Mouse (Mus musculus) cerebellum, adult 18-20 months (tissue): ENCODE measurements at regions not wholly inside any gene's neighbourhood (a gene's known extent, or its start where the extent isn't known, plus 50 kb on each side); places are given as distances from the start of the nearest gene placed in this dataset.
A peak's percentile ranks its signal among the peaks of the same experiment; 100 is the strongest.

Experiments
- DNase-seq, 2 experiments: peaks; one replicate each; pipeline ENCODE4 v3.0.0; 2021

DNA sequence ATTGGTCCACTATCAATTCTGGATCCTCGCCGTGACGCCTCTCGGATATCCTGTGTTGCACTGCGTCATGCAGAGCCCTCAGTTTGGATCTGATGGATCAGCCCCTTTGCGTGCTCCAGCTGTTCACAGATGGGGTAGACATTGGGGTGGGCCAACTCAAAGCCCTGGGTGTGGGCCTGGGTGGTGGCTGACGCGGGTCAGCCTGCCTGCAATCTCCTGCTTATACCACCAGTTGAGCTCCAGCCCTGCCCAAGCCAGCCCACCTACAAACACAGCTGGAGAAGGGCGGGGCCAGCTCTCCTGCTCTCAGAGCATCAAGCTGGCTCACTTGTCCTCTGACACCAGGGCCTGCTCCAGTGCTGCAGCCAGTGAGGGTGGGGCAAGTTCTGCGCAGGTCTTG lies 73.1 kb downstream of the Rps15a start:
- DNase-seq: no peak

DNA sequence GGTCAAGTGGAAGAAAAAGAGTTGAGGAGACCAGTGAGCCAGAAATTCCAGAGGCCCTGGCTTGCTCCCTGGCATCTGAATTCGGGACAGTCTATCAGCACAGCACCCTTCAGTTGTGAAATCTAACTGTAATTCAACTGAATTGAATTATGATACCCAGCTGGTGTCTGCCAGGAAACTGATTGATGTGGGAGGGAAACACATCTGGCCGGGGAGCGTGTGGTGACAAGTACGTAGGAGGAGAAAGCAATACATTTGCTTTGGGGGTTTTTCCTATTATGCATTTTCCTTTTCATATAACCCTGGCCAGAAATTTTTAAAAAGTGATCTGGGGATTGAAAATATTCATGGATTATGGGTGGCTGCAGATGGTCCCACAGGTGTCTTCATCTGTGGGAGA lies 76.1 kb downstream of the Rps15a start:
- no peak for DNase-seq

DNA sequence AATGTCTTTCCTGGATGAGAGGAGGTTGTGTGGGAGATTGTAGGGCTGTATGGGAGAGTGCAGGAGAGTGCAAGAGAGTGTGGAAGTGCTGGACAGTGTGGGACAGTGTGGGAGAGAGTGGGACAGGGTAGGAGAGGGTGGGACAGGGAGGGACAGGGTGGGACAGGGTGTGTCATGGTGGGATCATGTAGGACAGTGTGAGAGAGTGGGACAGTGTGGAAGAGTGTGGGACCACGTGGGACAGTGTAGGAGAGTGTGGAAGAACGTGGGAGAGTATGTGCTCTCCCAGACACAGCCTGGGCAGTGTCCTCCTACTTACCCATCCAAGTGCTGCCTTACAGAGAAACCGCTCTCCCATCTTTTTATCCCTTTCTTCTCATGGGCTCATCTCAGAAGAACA lies 78.9 kb downstream of the Rps15a start:
- no peak for DNase-seq

DNA sequence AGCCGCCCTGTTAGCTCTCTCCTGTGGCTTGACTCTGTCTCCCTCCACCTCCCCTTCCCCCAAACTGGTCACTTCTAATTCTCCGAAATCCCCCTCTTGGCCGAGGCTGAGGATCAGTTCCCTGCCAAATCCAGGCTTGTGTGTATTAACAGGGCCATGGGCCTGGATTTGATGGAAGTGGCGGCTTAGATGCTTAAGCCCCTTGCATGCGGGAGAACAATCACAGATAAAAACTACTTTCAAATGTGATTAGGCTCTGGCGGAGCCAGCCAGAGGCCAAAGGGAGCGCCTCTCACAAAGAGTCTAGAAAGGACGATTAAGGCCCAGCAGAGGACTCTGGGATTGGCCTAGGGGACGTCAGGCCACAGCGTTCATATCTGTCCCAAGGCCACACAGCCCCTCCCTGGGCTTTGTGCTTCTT lies 89.9 kb downstream of the Rps15a start:
- no peak for DNase-seq

GRCm38 (mm10) chr7:118004620-118005019 lies 111.4 kb downstream of the Rps15a start:
- no peak for DNase-seq

DNA sequence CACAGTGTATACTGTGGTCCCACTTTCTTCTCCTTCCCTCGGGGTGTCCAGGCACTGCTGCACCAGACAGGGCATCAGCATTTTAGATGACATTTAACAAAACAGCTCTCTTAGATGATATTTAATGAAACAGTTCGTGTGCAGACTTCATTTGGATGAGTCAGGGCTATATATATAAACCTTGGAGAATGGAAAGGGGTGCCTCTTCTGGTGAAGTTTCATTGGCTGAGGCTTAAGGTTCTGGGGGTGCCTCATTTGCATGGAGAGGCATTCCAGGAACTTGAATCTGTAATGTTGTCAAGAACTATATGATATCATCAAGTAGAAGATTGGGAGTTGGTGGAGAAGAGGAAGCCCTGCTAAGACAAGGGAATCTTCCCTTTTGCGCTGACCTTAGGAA lies 114.1 kb downstream of the Rps15a start:
- DNase-seq: no peak

DNA sequence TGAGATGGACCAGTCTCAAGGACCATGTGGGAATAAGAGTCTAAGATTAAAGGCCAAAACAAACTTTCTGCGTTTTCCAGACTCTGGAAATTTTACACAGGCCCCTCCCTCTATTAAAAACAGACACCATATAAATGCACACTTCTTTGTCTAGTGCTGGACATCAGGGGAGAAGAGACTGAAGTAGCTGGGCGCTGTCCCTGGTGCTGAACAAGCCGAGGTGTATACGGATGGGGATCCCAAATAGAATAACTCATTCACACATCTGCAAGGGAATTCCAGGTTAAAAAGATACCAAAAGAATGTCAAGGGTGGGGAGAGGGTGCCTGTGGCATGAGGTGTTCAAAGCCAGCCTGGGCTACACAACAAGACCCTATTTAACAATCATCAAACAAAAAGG lies 114.9 kb downstream of the Rps15a start:
- no peak for DNase-seq

- no peak for DNase-seq
Measured at GRCm38 (mm10) chr7:117982177-117982576, 133.8 kb downstream of the Rps15a start.

DNA sequence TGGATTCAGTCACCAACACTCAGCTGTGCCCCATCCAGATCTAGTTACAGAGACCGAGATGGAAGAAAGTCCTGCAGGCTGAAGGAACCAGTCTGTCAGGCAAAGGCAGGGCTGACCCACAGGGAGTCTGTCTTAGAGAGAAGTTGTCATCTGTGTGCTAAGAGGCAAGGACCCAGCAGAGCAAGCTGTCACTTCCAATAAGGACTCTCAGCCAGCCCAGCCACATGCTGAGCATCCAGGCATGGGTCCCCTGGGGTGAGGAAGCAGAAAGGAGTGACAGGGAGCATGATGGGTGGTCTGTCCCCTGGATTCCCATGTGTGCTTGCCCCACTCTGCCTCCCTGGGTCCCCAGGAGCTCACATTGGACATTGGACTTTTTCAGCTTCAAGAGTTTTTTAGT lies 144.8 kb downstream of the Rps15a start:
- DNase-seq: no peak

- no peak for DNase-seq
Measured at GRCm38 (mm10) chr7:117943435-117943834, 172.6 kb downstream of the Rps15a start.

- DNase-seq: no peak
Measured at GRCm38 (mm10) chr7:117939618-117940017, 176.4 kb downstream of the Rps15a start.

DNA sequence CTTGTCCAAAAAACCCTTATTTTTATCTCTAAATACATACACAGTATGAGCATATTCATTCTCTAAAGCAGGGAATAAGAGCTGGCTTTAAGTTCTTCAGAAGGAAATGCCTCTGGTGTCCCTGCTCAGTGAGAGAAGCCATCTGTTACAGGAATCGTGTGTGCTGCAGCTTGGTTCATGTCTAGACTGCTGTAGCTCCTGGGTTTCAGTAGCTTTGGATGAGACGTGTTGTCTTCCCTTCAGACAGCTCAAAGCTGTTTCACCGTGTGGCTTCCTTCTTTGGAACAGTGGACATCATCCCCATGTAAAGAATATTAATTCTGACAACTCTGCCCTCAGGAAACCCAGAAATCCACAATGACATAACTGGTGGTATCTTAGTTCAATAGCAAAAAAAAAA lies 181.1 kb downstream of the Rps15a start:
- no peak for DNase-seq

- DNase-seq: no peak
Measured at GRCm38 (mm10) chr7:117931234-117931895, 184.6 kb downstream of the Rps15a start.

DNA sequence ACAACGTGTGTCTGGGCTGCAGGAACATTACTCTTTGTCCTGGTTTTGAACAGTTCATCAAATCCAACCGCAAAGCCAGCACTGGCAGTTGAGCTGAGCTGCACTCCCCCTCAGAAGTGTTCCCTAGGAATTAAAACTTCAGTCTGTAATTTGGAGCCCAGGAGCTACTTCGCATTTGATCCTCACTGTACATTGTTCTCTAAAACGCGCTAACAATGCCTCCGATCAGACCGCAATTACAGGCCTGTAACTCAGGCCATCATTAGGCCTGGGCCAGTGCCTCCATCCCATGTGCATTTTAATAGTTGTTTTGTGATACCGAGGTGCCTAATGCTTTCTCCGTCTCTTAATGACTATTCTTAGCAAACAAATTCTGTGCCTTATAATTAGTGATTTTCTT lies 185.6 kb downstream of the Rps15a start:
- DNase-seq: no peak

DNA sequence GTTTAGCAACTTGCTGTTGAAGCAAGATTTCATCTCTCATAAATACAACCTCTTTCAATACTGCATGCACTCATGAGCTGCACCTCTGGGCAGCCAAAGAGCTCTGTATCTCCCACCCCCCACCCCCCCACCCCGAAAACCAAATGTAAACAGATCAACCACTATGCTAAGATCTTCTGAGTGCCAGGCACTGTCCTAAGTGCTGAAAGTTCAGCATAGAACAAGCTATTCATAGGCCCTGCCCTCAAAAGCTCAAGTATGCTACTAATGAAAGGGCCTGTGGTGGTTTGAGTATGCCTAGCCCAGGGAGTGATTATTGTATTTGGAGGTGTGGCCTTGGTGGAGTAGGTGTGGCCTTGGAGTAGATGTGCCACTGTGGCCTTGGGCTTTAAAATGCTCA lies 189.6 kb downstream of the Rps15a start:
- no peak for DNase-seq

- no peak for DNase-seq
Measured at GRCm38 (mm10) chr7:117922270-117922669, 193.7 kb downstream of the Rps15a start.

DNA sequence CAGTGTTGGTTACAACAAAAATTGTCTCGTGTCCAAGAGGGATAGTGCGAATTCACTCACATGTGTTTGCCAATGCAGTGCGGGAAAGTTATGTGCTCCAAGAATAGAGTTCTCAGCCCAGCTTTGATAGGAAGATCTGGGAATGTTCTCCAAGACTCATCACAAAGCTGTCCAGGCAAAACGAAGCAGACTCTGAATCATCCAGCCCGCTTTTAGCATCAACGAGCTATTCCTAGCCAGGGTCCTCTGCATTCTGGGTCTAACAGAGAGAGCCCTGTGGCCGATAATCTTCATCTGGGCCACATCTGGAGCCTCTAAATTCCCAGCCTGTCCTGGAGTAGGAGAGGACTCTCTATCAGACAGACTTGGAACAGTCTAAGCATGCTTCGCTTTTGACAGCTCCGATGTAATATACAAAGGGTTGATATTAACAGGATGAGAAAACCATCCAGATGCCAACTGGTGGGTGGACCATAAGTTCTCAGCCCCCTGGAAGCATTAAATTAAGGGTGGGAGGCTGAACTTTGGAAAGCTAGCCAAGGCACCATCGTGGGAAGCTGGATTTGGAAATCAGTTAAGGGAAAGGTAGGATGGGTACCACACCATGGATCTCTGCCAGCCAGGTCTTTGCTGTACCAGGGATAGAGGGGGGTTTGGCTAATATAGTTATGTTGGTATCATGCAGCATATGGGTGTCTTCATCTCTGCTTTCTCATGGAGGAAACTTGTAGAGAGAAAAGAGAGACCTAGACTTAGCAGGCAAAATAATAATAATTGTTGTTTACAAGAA lies 197.6 kb downstream of the Rps15a start:
- DNase-seq: no peak

DNA sequence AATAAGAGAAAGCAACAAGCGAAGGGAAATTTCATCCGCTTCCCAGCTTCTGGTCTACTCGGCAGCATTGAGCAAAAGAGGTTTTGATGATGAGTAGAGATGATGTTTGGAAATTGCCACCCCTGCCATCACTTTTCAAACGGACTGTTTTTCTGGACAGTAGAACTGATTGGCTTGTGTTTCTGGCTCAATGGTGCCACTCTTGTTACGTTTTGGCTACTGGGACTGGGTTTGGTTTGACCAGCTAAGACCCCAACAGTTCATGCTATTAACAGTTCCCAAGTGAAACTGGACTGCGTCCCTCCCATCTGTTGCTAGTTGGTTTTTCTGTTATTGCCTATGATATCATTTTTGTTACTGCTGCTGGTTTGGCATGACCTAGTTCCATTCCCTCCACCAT lies 199.1 kb downstream of the Rps15a start:
- DNase-seq: no peak

- no peak for DNase-seq
Measured at GRCm38 (mm10) chr7:117912453-117912852, 203.5 kb downstream of the Rps15a start.

GRCm38 (mm10) chr7:117911062-117911461 lies 204.9 kb downstream of the Rps15a start:
- DNase-seq: no peak

DNA sequence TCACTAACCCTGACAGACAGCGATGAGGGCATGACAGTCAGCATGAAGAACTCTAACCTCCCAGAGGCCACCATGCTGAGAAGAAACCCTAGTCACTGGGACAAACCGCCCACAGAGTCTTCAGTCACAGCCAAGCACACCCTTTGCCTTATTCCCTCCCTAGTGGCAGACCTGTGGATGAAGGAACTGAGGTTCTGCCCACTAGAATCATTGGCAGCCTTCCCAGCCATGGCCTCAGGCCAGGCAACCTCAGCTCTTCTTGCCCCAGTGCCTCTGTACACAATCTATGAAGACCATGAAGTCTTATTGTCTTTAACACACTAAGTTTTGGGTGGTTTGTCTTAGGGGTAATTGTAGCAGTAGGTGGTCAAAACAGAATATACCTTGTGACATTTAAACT lies 219.5 kb downstream of the Rps15a start:
- peak in 1 of 2 experiments; percentile 4 for DNase-seq

DNA sequence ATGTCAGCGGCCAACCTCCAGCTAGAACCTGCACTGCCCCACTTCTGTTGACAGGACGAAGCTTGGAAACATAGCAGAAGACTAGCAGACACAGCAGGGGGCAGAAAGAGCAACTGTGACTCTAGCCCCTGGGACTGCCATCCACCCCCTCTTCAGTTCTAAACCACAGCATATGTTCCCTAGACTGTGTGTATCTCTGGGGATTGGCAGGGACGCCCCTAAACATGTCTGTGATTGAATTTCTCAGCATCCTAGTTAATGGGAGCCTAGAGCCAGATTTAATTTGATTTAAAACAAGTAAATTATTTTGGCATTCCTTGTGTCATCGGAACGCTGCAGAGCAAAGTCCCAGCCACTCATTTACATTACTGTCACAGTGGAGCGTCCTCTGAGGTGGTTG lies 228.7 kb downstream of the Rps15a start:
- no peak for DNase-seq

- peak; percentile 38 to 55 for DNase-seq
Measured at GRCm38 (mm10) chr7:117882803-117883202, 233.2 kb downstream of the Rps15a start.

GRCm38 (mm10) chr7:117878903-117879302 lies 237.1 kb downstream of the Rps15a start:
- DNase-seq: no peak

DNA sequence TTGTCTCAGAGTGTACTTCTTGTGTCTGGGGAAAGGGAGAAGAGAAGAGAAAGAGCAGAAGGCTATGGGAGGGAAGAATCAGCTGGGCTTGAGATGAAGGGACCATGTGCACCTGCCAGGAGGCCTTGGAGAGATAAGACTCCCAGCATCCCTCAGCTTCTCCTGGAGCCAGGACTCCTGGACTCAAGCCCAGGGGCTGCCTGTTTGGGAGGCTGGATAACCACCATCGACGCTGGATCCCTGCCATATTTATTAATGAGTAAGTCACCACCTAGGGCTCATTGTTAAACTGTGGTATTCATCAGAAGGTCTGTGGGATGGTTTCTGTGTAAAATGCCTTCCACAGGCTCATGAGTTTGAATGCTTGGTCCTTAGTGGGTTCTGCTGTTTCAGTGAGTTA lies 240.7 kb downstream of the Rps15a start:
- DNase-seq: peak in 1 of 2 experiments; percentile 2
